Mouse (Mus musculus) gastrocnemius, postnatal 4 days (tissue): ENCODE results near the gene Rmdn3. TPM values are rescaled to one million over a fixed set of nuclear protein-coding genes. Genes with fewer than 3 reads are reported as not detected.

ENCODE experiments used
- DNase-seq, 2 experiments: peaks; one replicate each; pipeline ENCODE4 v3.0.0; 2021 to 2022; ENCODE audit warnings: low spot score in 2 of 2, mixed read lengths in 2 of 2
- total RNA-seq, 2 experiments: library from RNA; stranded (reverse); gene quantifications; 2 replicates each; pipeline ENCODE4 v1.2.3; 2021

The Rmdn3 gene
- total RNA-seq, 2 experiments from 2014 or later = 12.6 to 13.7 TPM

DNA sequence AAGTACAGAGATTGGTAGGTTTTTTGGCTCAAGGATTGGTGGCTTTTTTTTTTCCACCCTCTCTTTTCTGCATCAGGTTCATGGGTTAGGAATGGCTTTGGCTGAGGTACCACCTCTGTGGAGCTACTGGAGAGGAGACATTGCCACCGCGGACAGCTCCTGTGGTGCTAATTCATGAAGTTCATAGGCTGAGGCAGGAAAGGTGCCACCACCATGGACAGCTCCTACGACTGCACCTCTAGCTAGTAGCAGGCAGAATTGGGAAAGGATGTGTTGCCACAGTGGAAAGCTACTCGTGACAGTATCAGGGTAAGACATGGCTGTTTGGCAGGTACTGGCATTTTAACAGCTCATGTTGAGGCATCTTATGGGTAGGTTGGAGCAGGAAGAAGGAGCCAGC, 48.3 kb downstream of the Rmdn3 start:
- no peak for DNase-seq

DNA sequence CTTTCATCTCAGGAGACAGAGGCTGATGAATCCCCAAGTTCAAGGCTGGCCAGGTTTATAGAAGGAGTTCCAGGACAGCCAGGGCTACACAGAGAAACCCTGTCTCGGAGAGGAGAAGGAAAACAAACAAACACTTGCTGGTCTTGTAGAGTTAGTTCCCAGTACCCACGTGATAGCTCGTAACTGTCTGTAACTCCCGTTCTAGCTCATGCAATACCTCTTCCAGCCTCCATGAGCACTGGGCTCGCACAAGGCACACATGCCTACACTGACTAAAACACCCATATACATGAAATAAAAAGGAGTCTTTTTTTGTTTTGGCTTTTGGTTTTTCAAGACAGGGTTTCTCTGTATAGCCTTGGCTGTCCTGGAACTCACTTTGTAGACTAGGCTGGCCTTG, 50.3 kb downstream of the Rmdn3 start:
- no peak for DNase-seq

DNA sequence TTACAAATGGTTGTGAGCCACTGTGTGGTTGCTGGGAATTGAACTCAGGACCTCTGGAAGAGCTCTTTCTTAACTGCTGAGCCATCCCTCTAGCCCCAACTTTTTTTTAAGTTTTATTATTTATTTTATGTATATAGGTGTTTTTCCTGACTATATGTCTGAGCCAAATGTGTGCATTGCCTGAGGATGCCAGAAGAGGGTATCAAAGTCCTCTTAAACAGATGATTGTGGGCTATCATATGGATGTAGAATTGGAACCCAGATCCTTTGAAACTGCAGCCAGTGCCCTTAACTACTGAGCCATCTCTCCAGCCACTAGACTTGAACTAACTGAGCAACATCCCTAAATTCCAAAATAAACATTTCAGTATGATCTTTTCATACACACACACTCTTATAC, 55.3 kb downstream of the Rmdn3 start:
- DNase-seq = no peak

Other genes starting within 250 kb of the Rmdn3 start
- 10 to 100 TPM; 19.5 to 19.7 TPM for gene Chst14, start 230.5 kb downstream of the Rmdn3 start, total RNA-seq
- 10 to 100 TPM; 11.2 to 12.9 TPM for gene Ccdc32, start 127.6 kb downstream of the Rmdn3 start, total RNA-seq
- gene Rpusd2, start 122.2 kb downstream of the Rmdn3 start, total RNA-seq = 1 to 10 TPM; 5.8 to 6.3 TPM
- 10 to 100 TPM; 10.4 to 12.2 TPM for gene Knl1, start 109.9 kb downstream of the Rmdn3 start, total RNA-seq
- gene Rad51, start 44.2 kb downstream of the Rmdn3 start, total RNA-seq = 10 to 100 TPM in 1 of 2 experiments, 1 to 10 TPM in 1; 8.4 to 10.4 TPM
- 1 to 10 TPM; 1.2 to 1.5 TPM for gene Gchfr, start 10.7 kb upstream of the Rmdn3 start, total RNA-seq
- under 1 TPM in 1 of 2 experiments, not detected in 1; 0.10 TPM for gene Gm14137, start 17.5 kb upstream of the Rmdn3 start, total RNA-seq
- gene Zfyve19, start 51.6 kb upstream of the Rmdn3 start, total RNA-seq = 10 to 100 TPM; 24.6 to 25.9 TPM
- gene Dnajc17, start 51.8 kb upstream of the Rmdn3 start, total RNA-seq = 10 to 100 TPM; 16.7 to 17.2 TPM
- gene Ppp1r14d, start 72.9 kb upstream of the Rmdn3 start, total RNA-seq = not detected
- gene Spint1, start 80.3 kb upstream of the Rmdn3 start, total RNA-seq = under 1 TPM in 1 of 2 experiments, not detected in 1; 0.15 TPM
- under 1 TPM in 1 of 2 experiments, not detected in 1; 0.16 TPM for gene Rhov, start 114.2 kb upstream of the Rmdn3 start, total RNA-seq
- 10 to 100 TPM; 12.6 to 13.0 TPM for gene Vps18, start 131.7 kb upstream of the Rmdn3 start, total RNA-seq
- 10 to 100 TPM; 13.7 to 13.9 TPM for gene Dll4, start 168.8 kb upstream of the Rmdn3 start, total RNA-seq
- gene Chac1, start 194.2 kb upstream of the Rmdn3 start, total RNA-seq = under 1 TPM; 0.65 to 0.88 TPM